Mouse (Mus musculus): ENCODE measurements around the gene Zc3h12d. TPM values are rescaled to one million over a fixed set of nuclear protein-coding genes. Genes with fewer than 3 reads are reported as not detected.

Gene Zc3h12d
- polyA plus RNA-seq, 1 experiment from 2014 or later = 0.67 TPM

- 0 out of 2 replicates have a peak, but pooled peaks cover 4% of the 10 kb centered on the region for H3K4me1 ChIP-seq (ENCODE audit: control insufficient read depth, insufficient read depth, low read length)
- ATAC-seq = no peak
- H3K9me3 ChIP-seq (ENCODE audit: control insufficient read depth, low read length) = no peaks in the 10 kb centered on the region
- 67% methylated on average over 4 of the region's 4 CpGs for WGBS
- H3K4me2 ChIP-seq (ENCODE audit: low read depth, low read length) = no peak overlapping the region
- H3K36me3 ChIP-seq (ENCODE audit: control insufficient read depth, insufficient read depth, low read length) = no peaks in the 10 kb centered on the region
- H3K27ac ChIP-seq (ENCODE audit: low read length) = no peak overlapping the region
- no peak overlapping the region for H3K9ac ChIP-seq (ENCODE audit: low read depth, low read length)
- H3K27me3 ChIP-seq (replicated peaks; ENCODE audit: control insufficient read depth, insufficient read depth, low read length) = no peaks in the 10 kb centered on the region
- no peak overlapping the region for H3K4me3 ChIP-seq (ENCODE audit: low read length)
These were observed 11.9 kb downstream of the Zc3h12d start for GRCm38 (mm10) chr10:7844161-7844560.

DNA sequence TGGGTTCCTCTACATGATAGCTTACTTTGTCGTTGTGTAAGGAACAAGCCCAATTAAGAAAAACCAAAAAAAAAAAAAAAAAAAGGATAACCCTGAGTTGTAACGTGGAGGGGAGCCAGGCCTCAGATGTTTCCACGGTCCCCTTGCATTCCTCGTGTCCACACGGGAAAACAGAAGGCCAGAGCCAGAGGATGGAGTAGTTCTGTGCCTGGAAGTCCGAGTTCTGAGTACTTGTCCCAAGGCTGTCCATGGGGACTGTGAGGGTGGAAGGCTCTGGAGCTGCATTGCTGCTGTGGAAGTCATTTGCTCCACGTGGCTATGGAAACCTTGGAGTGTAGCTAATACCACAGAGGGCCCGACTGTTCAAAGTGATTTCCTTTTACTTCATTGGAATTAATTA is 12.9 kb downstream of the Zc3h12d start:
- Histone ChIP-seq H3K27ac (ENCODE audit: low read length) (no peak overlapping the region), H3K4me3 (ENCODE audit: low read length) (no peak overlapping the region), H3K4me1 (ENCODE audit: control insufficient read depth, insufficient read depth, low read length) (0 out of 2 replicates have a peak, but pooled peaks cover 4% of the 10 kb centered on the region), H3K4me2 (ENCODE audit: low read depth, low read length) (no peak overlapping the region), H3K36me3 (ENCODE audit: control insufficient read depth, insufficient read depth, low read length) (no peaks in the 10 kb centered on the region), H3K27me3 (replicated peaks; ENCODE audit: control insufficient read depth, insufficient read depth, low read length) (no peaks in the 10 kb centered on the region), H3K9ac (ENCODE audit: low read depth, low read length) (no peak overlapping the region), H3K9me3 (ENCODE audit: control insufficient read depth, low read length) (no peaks in the 10 kb centered on the region)
- ATAC-seq = no peak
- 73% methylated on average over 8 of the region's 8 CpGs for WGBS

DNA sequence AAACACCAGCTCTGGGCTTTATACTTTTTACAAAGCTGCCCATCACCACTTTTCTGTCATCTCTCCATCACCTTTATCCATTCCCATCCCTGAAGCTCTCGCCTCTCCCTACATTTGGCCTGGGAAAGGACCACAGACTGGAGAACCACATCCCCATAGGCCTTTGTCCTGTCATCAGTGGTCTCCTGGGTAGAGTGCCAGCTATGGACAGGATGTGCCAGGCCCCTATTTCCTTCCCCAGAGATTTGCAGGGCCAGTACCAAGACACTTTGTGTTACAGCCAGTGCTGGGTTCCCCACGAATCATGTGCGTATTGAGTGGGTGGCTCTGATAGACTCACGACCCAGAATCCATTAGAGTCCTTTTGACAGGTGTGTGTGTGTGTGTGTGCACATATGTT is 13.7 kb downstream of the Zc3h12d start:
- no peaks in the 10 kb centered on the region for H3K9me3 ChIP-seq (ENCODE audit: control insufficient read depth, low read length)
- no peak for ATAC-seq
- H3K4me3 ChIP-seq (ENCODE audit: low read length) = no peak overlapping the region
- H3K27ac ChIP-seq (ENCODE audit: low read length) = no peak overlapping the region
- H3K4me1 ChIP-seq (ENCODE audit: control insufficient read depth, insufficient read depth, low read length) = 0 out of 2 replicates have a peak, but pooled peaks cover 4% of the 10 kb centered on the region
- H3K9ac ChIP-seq (ENCODE audit: low read depth, low read length) = no peak overlapping the region
- no peaks in the 10 kb centered on the region for H3K27me3 ChIP-seq (replicated peaks; ENCODE audit: control insufficient read depth, insufficient read depth, low read length)
- 87% methylated on average over 4 of the region's 4 CpGs for WGBS
- no peak overlapping the region for H3K4me2 ChIP-seq (ENCODE audit: low read depth, low read length)
- no peaks in the 10 kb centered on the region for H3K36me3 ChIP-seq (ENCODE audit: control insufficient read depth, insufficient read depth, low read length)

DNA sequence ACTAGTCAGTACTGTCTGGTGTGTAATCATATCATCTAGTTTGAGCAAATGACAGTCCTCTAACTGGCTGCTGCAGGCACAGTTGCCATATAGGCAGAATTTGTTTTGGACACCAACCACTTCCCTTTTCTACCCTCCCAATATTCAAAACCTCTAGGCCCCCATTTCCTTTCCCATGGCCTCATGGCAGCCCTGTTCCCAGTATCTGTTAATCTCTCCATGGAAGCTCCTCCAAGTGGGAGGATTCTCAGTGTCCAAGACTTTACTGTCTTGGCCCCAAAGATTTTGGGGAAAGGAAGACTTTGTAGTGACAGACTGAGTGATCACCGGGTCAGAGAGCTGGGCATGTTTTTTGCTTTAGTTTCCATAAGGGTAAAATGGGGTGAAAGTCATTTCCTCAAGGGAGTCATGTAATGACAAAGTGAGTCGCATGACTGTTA is 14.9 kb downstream of the Zc3h12d start:
- Histone ChIP-seq H3K27ac (ENCODE audit: low read length) (no peak overlapping the region), H3K36me3 (ENCODE audit: control insufficient read depth, insufficient read depth, low read length) (no peaks in the 10 kb centered on the region), H3K9me3 (ENCODE audit: control insufficient read depth, low read length) (no peaks in the 10 kb centered on the region), H3K9ac (ENCODE audit: low read depth, low read length) (no peak overlapping the region), H3K4me3 (ENCODE audit: low read length) (no peak overlapping the region), H3K4me1 (ENCODE audit: control insufficient read depth, insufficient read depth, low read length) (no peaks in the 10 kb centered on the region), H3K4me2 (ENCODE audit: low read depth, low read length) (no peak overlapping the region), H3K27me3 (replicated peaks; ENCODE audit: control insufficient read depth, insufficient read depth, low read length) (no peaks in the 10 kb centered on the region)
- 81% methylated on average over 2 of the region's 2 CpGs for WGBS
- ATAC-seq = no peak

DNA sequence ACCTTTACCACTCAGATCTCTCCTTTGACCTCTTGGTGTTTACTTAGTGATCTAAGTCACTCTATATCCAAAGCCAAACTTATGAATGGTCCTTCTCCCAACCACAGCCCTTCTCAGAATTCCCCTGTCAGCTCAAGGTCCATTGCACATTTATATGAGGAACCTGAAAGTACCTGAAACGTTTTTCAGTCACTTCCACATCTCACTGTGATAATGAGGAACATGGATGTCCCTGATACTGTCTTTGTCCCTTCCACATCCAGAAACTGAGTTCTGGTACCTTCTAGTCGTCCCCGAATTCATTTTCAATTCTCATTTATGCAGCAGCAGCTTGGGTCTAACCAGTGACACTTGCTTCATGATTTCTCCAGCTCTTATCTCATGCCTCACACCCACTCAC is 19.6 kb downstream of the Zc3h12d start:
- no peak overlapping the region for H3K27ac ChIP-seq (ENCODE audit: low read length)
- H3K4me2 ChIP-seq (ENCODE audit: low read depth, low read length) = no peak overlapping the region
- H3K4me3 ChIP-seq (ENCODE audit: low read length) = no peak overlapping the region
- no peaks in the 10 kb centered on the region for H3K36me3 ChIP-seq (ENCODE audit: control insufficient read depth, insufficient read depth, low read length)
- H3K4me1 ChIP-seq (ENCODE audit: control insufficient read depth, insufficient read depth, low read length) = no peaks in the 10 kb centered on the region
- no peaks in the 10 kb centered on the region for H3K27me3 ChIP-seq (replicated peaks; ENCODE audit: control insufficient read depth, insufficient read depth, low read length)
- H3K9ac ChIP-seq (ENCODE audit: low read depth, low read length) = no peak overlapping the region
- H3K9me3 ChIP-seq (ENCODE audit: control insufficient read depth, low read length) = no peaks in the 10 kb centered on the region
- no peak for ATAC-seq
- WGBS = 67% methylated on average over 3 of the region's 3 CpGs

- no peaks in the 10 kb centered on the region for H3K9me3 ChIP-seq (ENCODE audit: control insufficient read depth, low read length)
- H3K36me3 ChIP-seq (ENCODE audit: control insufficient read depth, insufficient read depth, low read length) = no peaks in the 10 kb centered on the region
- H3K4me2 ChIP-seq (ENCODE audit: low read depth, low read length) = no peak overlapping the region
- no peak overlapping the region for H3K27ac ChIP-seq (ENCODE audit: low read length)
- no peaks in the 10 kb centered on the region for H3K27me3 ChIP-seq (replicated peaks; ENCODE audit: control insufficient read depth, insufficient read depth, low read length)
- 88% methylated on average over 7 of the region's 7 CpGs for WGBS
- ATAC-seq = no peak
- H3K4me3 ChIP-seq (ENCODE audit: low read length) = no peak overlapping the region
- H3K4me1 ChIP-seq (ENCODE audit: control insufficient read depth, insufficient read depth, low read length) = no peaks in the 10 kb centered on the region
- H3K9ac ChIP-seq (ENCODE audit: low read depth, low read length) = no peak overlapping the region
These were observed 28.2 kb downstream of the Zc3h12d start for GRCm38 (mm10) chr10:7860494-7860893.

- WGBS = 74% methylated on average over 14 of the region's 14 CpGs
- no peak overlapping the region for H3K4me2 ChIP-seq (ENCODE audit: low read depth, low read length)
- ATAC-seq = peak; percentile 77
These were observed 29.1 kb downstream of the Zc3h12d start for GRCm38 (mm10) chr10:7861259-7861936.

GRCm38 (mm10) chr10:7861937-7862657 is 29.8 kb downstream of the Zc3h12d start:
- 0 out of 2 replicates have a peak, but pooled peaks cover 3% of the 10 kb centered on the region for H3K27me3 ChIP-seq (replicated peaks; ENCODE audit: control insufficient read depth, insufficient read depth, low read length)
- no peak overlapping the region for H3K9ac ChIP-seq (ENCODE audit: low read depth, low read length)
- H3K4me3 ChIP-seq (ENCODE audit: low read length) = no peak overlapping the region
- H3K4me1 ChIP-seq (ENCODE audit: control insufficient read depth, insufficient read depth, low read length) = no peaks in the 10 kb centered on the region
- no peak overlapping the region for H3K27ac ChIP-seq (ENCODE audit: low read length)
- H3K4me2 ChIP-seq (ENCODE audit: low read depth, low read length) = no peak overlapping the region
- H3K36me3 ChIP-seq (ENCODE audit: control insufficient read depth, insufficient read depth, low read length) = no peaks in the 10 kb centered on the region
- no peaks in the 10 kb centered on the region for H3K9me3 ChIP-seq (ENCODE audit: control insufficient read depth, low read length)
- ATAC-seq = peak; percentile 84
- 89% methylated on average over 25 of the region's 25 CpGs for WGBS

More at GRCm38 (mm10) chr10:7861259-7861936, 29.1 kb downstream of the Zc3h12d start:
- Histone ChIP-seq H3K27me3 (replicated peaks; ENCODE audit: control insufficient read depth, insufficient read depth, low read length) (no peaks in the 10 kb centered on the region), H3K9me3 (ENCODE audit: control insufficient read depth, low read length) (no peaks in the 10 kb centered on the region), H3K4me1 (ENCODE audit: control insufficient read depth, insufficient read depth, low read length) (no peaks in the 10 kb centered on the region), H3K36me3 (ENCODE audit: control insufficient read depth, insufficient read depth, low read length) (no peaks in the 10 kb centered on the region), H3K4me3 (ENCODE audit: low read length) (no peak overlapping the region), H3K9ac (ENCODE audit: low read depth, low read length) (no peak overlapping the region), H3K27ac (ENCODE audit: low read length) (no peak overlapping the region)

- no peaks in the 10 kb centered on the region for H3K36me3 ChIP-seq (ENCODE audit: control insufficient read depth, insufficient read depth, low read length)
- no peak overlapping the region for H3K27ac ChIP-seq (ENCODE audit: low read length)
- H3K27me3 ChIP-seq (replicated peaks; ENCODE audit: control insufficient read depth, insufficient read depth, low read length) = peaks cover 11% of the 10 kb centered on the region; the same call in 1 of the 2 replicates
- H3K9ac ChIP-seq (ENCODE audit: low read depth, low read length) = no peak overlapping the region
- WGBS = 91% methylated on average over 6 of the region's 6 CpGs
- no peaks in the 10 kb centered on the region for H3K4me1 ChIP-seq (ENCODE audit: control insufficient read depth, insufficient read depth, low read length)
- H3K4me2 ChIP-seq (ENCODE audit: low read depth, low read length) = no peak overlapping the region
- H3K9me3 ChIP-seq (ENCODE audit: control insufficient read depth, low read length) = no peaks in the 10 kb centered on the region
- no peak overlapping the region for H3K4me3 ChIP-seq (ENCODE audit: low read length)
- ATAC-seq = no peak
These were observed 31.1 kb downstream of the Zc3h12d start for GRCm38 (mm10) chr10:7863411-7863810.
